Mouse (Mus musculus): ENCODE measurements around the gene Rragb. TPM values are rescaled to one million over a fixed set of nuclear protein-coding genes. Genes with fewer than 3 reads are reported as not detected.

Gene Rragb
- total and polyA plus RNA-seq, 3 experiments, result 0.08 to 1.7 (median 1.7) TPM

- no peaks in the 10 kb centered on the region for H3K9me3 ChIP-seq (replicated peaks; ENCODE audit: low read length)
- in situ Hi-C loops (cut with MboI; ENCODE audit: low pct_ligation_motif_present, low pct_unique_long_range_greater_than_20kb, low sequenced_read_pairs), result no loop called here
- dilution Hi-C loops (cut with MboI; ENCODE audit: extremely low pct_ligation_motif_present, extremely low pct_unique_long_range_greater_than_20kb, low sequenced_read_pairs), result no loop called here
- no peaks in the 10 kb centered on the region for H3K79me2 ChIP-seq (replicated peaks; ENCODE audit: control insufficient read depth, extremely low read depth, insufficient read depth, poor library complexity, severe bottlenecking)
- no peak for DNase-seq (ENCODE audit: extremely low read depth)
- H3K27ac ChIP-seq (ENCODE audit: insufficient read depth, low read depth), result no peak overlapping the region
- H3K4me1 ChIP-seq (ENCODE audit: control insufficient read depth in 1 of 2, insufficient read depth in 2 of 2), result no peaks in the 10 kb centered on the region
- no peak overlapping the region for H3K9ac ChIP-seq (ENCODE audit: insufficient read depth, low read depth)
- no peak overlapping the region for H3K4me2 ChIP-seq (ENCODE audit: insufficient read depth, low read depth, poor library complexity, severe bottlenecking)
- H3K36me3 ChIP-seq (replicated peaks in 1 of 2; ENCODE audit: control insufficient read depth in 1 of 2, insufficient read depth in 1 of 2, low read length in 1 of 2), result no peaks in the 10 kb centered on the region
- no peak for TF ChIP-seq ZKSCAN1 (IDR thresholded peaks at IDR 0.05; ENCODE audit: borderline replicate concordance, low read depth, low read length)
- TF ChIP-seq MAX (IDR thresholded peaks at IDR 0.05; ENCODE audit: low read length), result no peak
- no peak for TF ChIP-seq UBTF (IDR thresholded peaks at IDR 0.05; ENCODE audit: low read depth, low read length)
- no peak for TF ChIP-seq IRF4 (IDR thresholded peaks at IDR 0.05; ENCODE audit: low read depth, low read length)
- TF ChIP-seq PAX5 (IDR thresholded peaks at IDR 0.05; ENCODE audit: low read length), result no peak
- TF ChIP-seq ZMIZ1 (IDR thresholded peaks at IDR 0.05; ENCODE audit: low read depth, low read length), result no peak
- no peak for TF ChIP-seq CTCF (conservative IDR thresholded peaks at IDR 0.05 in 1 of 2, IDR thresholded peaks at IDR 0.05 in 1 of 2; ENCODE audit: low read depth in 2 of 2, low read length in 2 of 2)
- no peak for TF ChIP-seq CHD1 (IDR thresholded peaks at IDR 0.05; ENCODE audit: low read depth, low read length)
- TF ChIP-seq NRF1 (IDR thresholded peaks at IDR 0.05; ENCODE audit: low read depth, low read length), result no peak
- no peak for TF ChIP-seq USF1 (IDR thresholded peaks at IDR 0.05; ENCODE audit: low read depth, low read length)
- no peak for TF ChIP-seq HCFC1 (IDR thresholded peaks at IDR 0.05; ENCODE audit: low read depth, low read length)
- no peak for TF ChIP-seq EP300 (IDR thresholded peaks at IDR 0.05; ENCODE audit: low read length)
- no peak for TF ChIP-seq JUN (IDR thresholded peaks at IDR 0.05; ENCODE audit: insufficient read depth, low read depth, low read length)
- no peak for TF ChIP-seq KAT2A (IDR thresholded peaks at IDR 0.05; ENCODE audit: insufficient replicate concordance, low read length)
- TF ChIP-seq RCOR1 (conservative IDR thresholded peaks at IDR 0.05; ENCODE audit: low read depth, low read length), result no peak
- no peak for TF ChIP-seq MEF2A (IDR thresholded peaks at IDR 0.05; ENCODE audit: borderline replicate concordance, low read depth, low read length)
- no peak for TF ChIP-seq ZNF384 (IDR thresholded peaks at IDR 0.05; ENCODE audit: low read depth, low read length)
- no peaks in the 10 kb centered on the region for H3K27me3 ChIP-seq (replicated peaks)
- no peak overlapping the region for H3K4me3 ChIP-seq (replicated peaks in 1 of 3; ENCODE audit: low read depth in 2 of 3, low read length in 2 of 3, poor library complexity in 1 of 3)
Observed at GRCm38 (mm10) chrX:153151766-153152165, 12.0 kb downstream of the Rragb start.

- no peak overlapping the region for H3K4me2 ChIP-seq (ENCODE audit: insufficient read depth, low read depth, poor library complexity, severe bottlenecking)
Observed at GRCm38 (mm10) chrX:153155322-153155721, 15.5 kb downstream of the Rragb start.

More at GRCm38 (mm10) chrX:153155322-153155721, 15.5 kb downstream of the Rragb start:
- no peaks in the 10 kb centered on the region for H3K36me3 ChIP-seq (replicated peaks in 1 of 2; ENCODE audit: control insufficient read depth in 1 of 2, insufficient read depth in 1 of 2, low read length in 1 of 2)
- dilution Hi-C loops (cut with MboI; ENCODE audit: extremely low pct_ligation_motif_present, extremely low pct_unique_long_range_greater_than_20kb, low sequenced_read_pairs), result no loop called here
- H3K9me3 ChIP-seq (replicated peaks; ENCODE audit: low read length), result no peaks in the 10 kb centered on the region
- H3K27ac ChIP-seq (ENCODE audit: insufficient read depth, low read depth), result no peak overlapping the region
- no peaks in the 10 kb centered on the region for H3K4me1 ChIP-seq (ENCODE audit: control insufficient read depth in 1 of 2, insufficient read depth in 2 of 2)
- in situ Hi-C loops (cut with MboI; ENCODE audit: low pct_ligation_motif_present, low pct_unique_long_range_greater_than_20kb, low sequenced_read_pairs), result no loop called here
- peak; percentile 41 for DNase-seq (ENCODE audit: extremely low read depth)
- no peak overlapping the region for H3K4me3 ChIP-seq (replicated peaks in 1 of 3; ENCODE audit: low read depth in 2 of 3, low read length in 2 of 3, poor library complexity in 1 of 3)
- H3K79me2 ChIP-seq (replicated peaks; ENCODE audit: control insufficient read depth, extremely low read depth, insufficient read depth, poor library complexity, severe bottlenecking), result no peaks in the 10 kb centered on the region
- H3K9ac ChIP-seq (ENCODE audit: insufficient read depth, low read depth), result no peak overlapping the region
- peak; percentile 41 for TF ChIP-seq RAD21 (IDR thresholded peaks at IDR 0.05; ENCODE audit: low read depth, low read length)
- TF ChIP-seq SMC3 (IDR thresholded peaks at IDR 0.05; ENCODE audit: low read depth, low read length), result peak; percentile 32
- TF ChIP-seq TBP (conservative IDR thresholded peaks at IDR 0.05; ENCODE audit: low read depth, low read length), result no peak
- peak; percentile 43 to 58; a peak in 3 of 4 replicates for TF ChIP-seq CTCF (conservative IDR thresholded peaks at IDR 0.05 in 1 of 2, IDR thresholded peaks at IDR 0.05 in 1 of 2; ENCODE audit: low read depth in 2 of 2, low read length in 2 of 2)
- H3K27me3 ChIP-seq (replicated peaks), result no peaks in the 10 kb centered on the region

Data from CH12.LX (cell line).